Mouse (Mus musculus): ENCODE measurements around the gene Tnpo2.

Gene Tnpo2

GRCm38 (mm10) chr8:85036718-85037365 lies at the start of gene Tnpo2:
Gene Tnpo2, plus strand, starts transcription at chr8:85036915.
- peak; percentile 94 for DNase-seq (ENCODE audit: low spot score)

GRCm38 (mm10) chr8:84987388-84987787 lies 49.3 kb upstream of the Tnpo2 start:
- no peak for DNase-seq (ENCODE audit: low spot score)

- no peak for DNase-seq (ENCODE audit: low spot score)
Observed at GRCm38 (mm10) chr8:84987903-84988302, 48.8 kb upstream of the Tnpo2 start.

- no peak for DNase-seq (ENCODE audit: low spot score)
Observed at GRCm38 (mm10) chr8:84989311-84989731, 47.4 kb upstream of the Tnpo2 start.

GRCm38 (mm10) chr8:84989810-84990209 lies 46.9 kb upstream of the Tnpo2 start:
- peak; percentile 92 for DNase-seq (ENCODE audit: low spot score)

GRCm38 (mm10) chr8:84990349-84990748 lies 46.4 kb upstream of the Tnpo2 start, which contains the start of gene Hook2:
Gene Hook2, plus strand, starts transcription at chr8:84990603.
- DNase-seq (ENCODE audit: low spot score), result peak; percentile 98

- DNase-seq (ENCODE audit: low spot score), result no peak
Observed at GRCm38 (mm10) chr8:84990836-84991235, 45.9 kb upstream of the Tnpo2 start.

GRCm38 (mm10) chr8:84994375-84994774 lies 42.3 kb upstream of the Tnpo2 start:
- no peak for DNase-seq (ENCODE audit: low spot score)

GRCm38 (mm10) chr8:84995680-84996079 lies 41.0 kb upstream of the Tnpo2 start:
- no peak for DNase-seq (ENCODE audit: low spot score)

- no peak for DNase-seq (ENCODE audit: low spot score)
Observed at GRCm38 (mm10) chr8:84996978-84997377, 39.7 kb upstream of the Tnpo2 start.

- DNase-seq (ENCODE audit: low spot score), result peak; percentile 93
Observed at GRCm38 (mm10) chr8:84997649-84998295, 38.9 kb upstream of the Tnpo2 start.

GRCm38 (mm10) chr8:85007686-85008085 lies 29.0 kb upstream of the Tnpo2 start:
- no peak for DNase-seq (ENCODE audit: low spot score)

- DNase-seq (ENCODE audit: low spot score), result no peak
Observed at GRCm38 (mm10) chr8:85011242-85011641, 25.5 kb upstream of the Tnpo2 start.

GRCm38 (mm10) chr8:85013230-85013840 lies 23.4 kb upstream of the Tnpo2 start:
- peak; percentile 86 for DNase-seq (ENCODE audit: low spot score)

- DNase-seq (ENCODE audit: low spot score), result no peak
Observed at GRCm38 (mm10) chr8:85014431-85014830, 22.3 kb upstream of the Tnpo2 start, which contains the start of gene Best2. Gene Best2, minus strand, starts transcription at chr8:85014531.

GRCm38 (mm10) chr8:85016724-85017123 lies 20.0 kb upstream of the Tnpo2 start:
- no peak for DNase-seq (ENCODE audit: low spot score)

- DNase-seq (ENCODE audit: low spot score), result no peak
Observed at GRCm38 (mm10) chr8:85017209-85017608, 19.5 kb upstream of the Tnpo2 start.

- no peak for DNase-seq (ENCODE audit: low spot score)
Observed at GRCm38 (mm10) chr8:85021514-85022055, 15.1 kb upstream of the Tnpo2 start.

GRCm38 (mm10) chr8:85023846-85024245 lies 12.9 kb upstream of the Tnpo2 start:
- DNase-seq (ENCODE audit: low spot score), result no peak

- peak; percentile 90 for DNase-seq (ENCODE audit: low spot score)
Observed at GRCm38 (mm10) chr8:85025098-85025932, 11.4 kb upstream of the Tnpo2 start, which contains the start of gene Asna1. Gene Asna1, minus strand, starts transcription at chr8:85025281.

- DNase-seq (ENCODE audit: low spot score), result peak; percentile 96
Observed at GRCm38 (mm10) chr8:85026670-85027515, 9.8 kb upstream of the Tnpo2 start, which contains the start of gene Trir. Gene Trir, plus strand, starts transcription at chr8:85026823.

Measured in layer of hippocampus, adult 11-12 months (tissue).